Mouse (Mus musculus): ENCODE measurements around the gene Il1r1.

Gene Il1r1

GRCm38 (mm10) chr1:40224539-40225284 lies at the start of gene Il1r1:
TSS of gene Il1r1 (plus strand) at chr1:40225080.
- peak; percentile 20 to 21 for DNase-seq

GRCm38 (mm10) chr1:40175123-40175522 lies 49.8 kb upstream of the Il1r1 start:
- DNase-seq = no peak

- no peak for DNase-seq
Observed at GRCm38 (mm10) chr1:40175797-40176196, 49.1 kb upstream of the Il1r1 start.

GRCm38 (mm10) chr1:40179031-40179430 lies 45.8 kb upstream of the Il1r1 start:
- no peak for DNase-seq

GRCm38 (mm10) chr1:40179493-40179892 lies 45.4 kb upstream of the Il1r1 start:
- no peak for DNase-seq

- peak; percentile 68 to 73 for DNase-seq
Observed at GRCm38 (mm10) chr1:40180861-40181260, 44.0 kb upstream of the Il1r1 start.

GRCm38 (mm10) chr1:40181716-40182115 lies 43.2 kb upstream of the Il1r1 start:
- no peak for DNase-seq

GRCm38 (mm10) chr1:40183410-40183809 lies 41.5 kb upstream of the Il1r1 start:
- DNase-seq = no peak

- peak; percentile 12 to 15 for DNase-seq
Observed at GRCm38 (mm10) chr1:40187961-40188360, 36.9 kb upstream of the Il1r1 start.

GRCm38 (mm10) chr1:40190025-40190424 lies 34.9 kb upstream of the Il1r1 start:
- no peak for DNase-seq

GRCm38 (mm10) chr1:40190837-40191236 lies 34.0 kb upstream of the Il1r1 start:
- no peak for DNase-seq

GRCm38 (mm10) chr1:40194279-40194678 lies 30.6 kb upstream of the Il1r1 start:
- DNase-seq = no peak

- no peak for DNase-seq
Observed at GRCm38 (mm10) chr1:40213337-40214159, 11.3 kb upstream of the Il1r1 start.

- DNase-seq = no peak
Observed at GRCm38 (mm10) chr1:40217521-40217920, 7.4 kb upstream of the Il1r1 start.

- no peak for DNase-seq
Observed at GRCm38 (mm10) chr1:40218603-40219002, 6.3 kb upstream of the Il1r1 start.

GRCm38 (mm10) chr1:40220549-40220948 lies 4.3 kb upstream of the Il1r1 start:
- no peak for DNase-seq

GRCm38 (mm10) chr1:40221864-40222263 lies 3.0 kb upstream of the Il1r1 start:
- no peak for DNase-seq

GRCm38 (mm10) chr1:40222680-40223079 lies 2.2 kb upstream of the Il1r1 start:
- no peak for DNase-seq

- DNase-seq = no peak
Observed at GRCm38 (mm10) chr1:40223591-40223990, 1.3 kb upstream of the Il1r1 start.

- no peak for DNase-seq
Observed at GRCm38 (mm10) chr1:40225580-40225979, 700 bp downstream of the Il1r1 start.

- no peak for DNase-seq
Observed at GRCm38 (mm10) chr1:40229033-40229432, 4.2 kb downstream of the Il1r1 start.

GRCm38 (mm10) chr1:40229771-40230280 lies 4.9 kb downstream of the Il1r1 start:
- no peak for DNase-seq

- no peak for DNase-seq
Observed at GRCm38 (mm10) chr1:40230336-40230735, 5.5 kb downstream of the Il1r1 start.

GRCm38 (mm10) chr1:40231116-40231515 lies 6.2 kb downstream of the Il1r1 start:
- DNase-seq = no peak

Measured in cerebellum, postnatal 10 days (tissue).